Mouse (Mus musculus): Measurements from ENCODE around the gene Armc7. TPM values are rescaled to one million over a fixed set of nuclear protein-coding genes. Genes with fewer than 3 reads are reported as not detected.
A peak's percentile ranks its signal among the peaks of the same experiment; 100 is the strongest.
"Not testable (repeated sequence)": the region's sequence is repeated elsewhere in the genome, so short reads cannot be mapped to it uniquely, and the experiment has no call there.

Gene Armc7
- polyA plus RNA-seq, 1 experiment from 2014 or later = 16.8 TPM

DNA sequence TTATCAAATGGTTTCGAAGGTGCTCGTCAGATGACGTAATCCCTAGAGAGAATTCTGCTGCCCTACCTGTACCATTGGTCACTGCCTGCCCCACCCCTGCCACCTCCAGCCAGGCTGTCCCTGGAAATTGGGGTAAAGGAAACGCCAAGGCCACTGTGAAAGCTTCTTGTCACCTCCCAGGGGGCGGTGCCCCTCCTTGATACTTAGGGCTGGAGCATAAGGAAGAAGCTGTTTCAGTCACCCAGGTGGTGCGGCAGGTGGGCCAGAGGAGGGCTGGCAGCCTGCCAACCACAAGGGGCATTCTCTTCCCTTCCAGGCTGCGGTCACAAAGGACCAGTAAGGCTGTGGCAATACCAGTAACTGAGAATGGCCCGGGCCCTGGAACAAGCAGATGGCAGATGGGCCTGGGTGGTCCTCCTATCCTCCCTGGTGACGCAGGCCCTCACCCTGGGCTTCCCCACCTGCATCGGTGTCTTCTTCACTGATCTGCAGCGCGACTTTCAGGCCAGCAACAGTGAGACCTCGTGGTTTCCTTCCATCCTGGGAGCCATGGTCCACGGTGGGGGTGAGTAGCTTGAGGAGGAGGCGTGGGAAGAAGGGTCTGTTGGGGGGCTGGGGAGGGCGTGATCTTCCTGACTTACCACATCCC, 13.1 kb upstream of the Armc7 start, which contains the start of gene Slc16a5:
Gene Slc16a5 (plus strand): TSS at position 232 of the 649 bp plus-strand sequence.
- Histone ChIP-seq H3K4me2 (ENCODE audit: low read length) (no peak within 1 kb of the TSS), H3K36me3 (ENCODE audit: control insufficient read depth, insufficient read depth, low read length) (no peaks in the 10 kb centered on the region), H3K9me3 (ENCODE audit: control insufficient read depth, low read length) (no peaks in the 10 kb centered on the region), H3K27ac (ENCODE audit: low read depth, low read length) (no peak within 1 kb of the TSS), H3K4me1 (ENCODE audit: control insufficient read depth, insufficient read depth, low read depth, low read length) (no peaks in the 10 kb centered on the region), H3K9ac (ENCODE audit: low read depth, low read length) (no peak within 1 kb of the TSS), H3K4me3 (ENCODE audit: low read length) (no peak within 1 kb of the TSS), H3K27me3 (replicated peaks; ENCODE audit: control insufficient read depth, insufficient read depth, low read length) (no peaks in the 10 kb centered on the region)
- WGBS = 72% methylated on average over 16 of the region's 16 CpGs
- ATAC-seq = no peak

DNA sequence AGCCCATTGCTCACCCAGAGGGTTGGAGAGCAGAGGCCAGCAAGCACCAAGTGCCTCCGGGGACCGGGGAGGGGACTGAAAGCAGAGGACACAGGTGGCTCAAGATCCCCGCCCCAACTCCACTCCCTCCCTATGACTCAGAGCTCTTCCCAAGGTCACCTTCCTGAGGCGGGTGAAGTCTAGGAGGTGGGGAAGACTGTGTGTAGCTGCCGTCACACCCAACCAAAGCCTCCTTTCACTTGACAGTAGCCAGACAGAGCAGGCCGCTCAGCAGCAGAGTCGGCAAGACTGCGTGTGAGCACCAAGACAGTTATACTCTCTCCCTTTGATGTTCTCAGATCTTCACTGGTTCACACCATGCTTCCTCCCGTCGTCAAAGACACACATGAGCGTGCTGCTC, 12.1 kb upstream of the Armc7 start:
- Histone ChIP-seq H3K36me3 (ENCODE audit: control insufficient read depth, insufficient read depth, low read length) (no peaks in the 10 kb centered on the region), H3K9me3 (ENCODE audit: control insufficient read depth, low read length) (no peaks in the 10 kb centered on the region), H3K4me2 (ENCODE audit: low read length) (no peak overlapping the region), H3K27me3 (replicated peaks; ENCODE audit: control insufficient read depth, insufficient read depth, low read length) (no peaks in the 10 kb centered on the region), H3K9ac (ENCODE audit: low read depth, low read length) (no peak overlapping the region), H3K4me3 (ENCODE audit: low read length) (no peak overlapping the region), H3K27ac (ENCODE audit: low read depth, low read length) (no peak overlapping the region), H3K4me1 (ENCODE audit: control insufficient read depth, insufficient read depth, low read depth, low read length) (no peaks in the 10 kb centered on the region)
- ATAC-seq = no peak
- 84% methylated on average over 11 of the region's 11 CpGs for WGBS

DNA sequence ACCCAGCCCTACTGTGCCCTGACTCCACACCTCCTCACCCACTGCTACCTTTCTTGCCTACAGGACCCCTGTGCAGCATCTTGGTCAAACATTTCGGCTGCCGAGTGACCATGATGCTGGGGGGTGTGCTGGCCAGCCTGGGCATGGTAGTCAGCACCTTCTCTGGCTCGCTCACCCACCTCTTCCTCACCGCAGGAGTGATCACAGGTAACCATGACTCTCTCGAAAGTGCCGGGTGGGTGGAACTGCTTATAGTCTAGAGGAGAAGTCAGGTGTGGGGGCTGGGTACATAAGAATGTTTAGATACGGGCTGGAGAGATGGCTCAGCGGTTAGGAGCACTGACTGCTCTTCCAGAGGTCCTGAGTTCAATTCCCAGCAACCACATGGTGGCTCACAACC, 10.6 kb upstream of the Armc7 start:
- Histone ChIP-seq H3K4me3 (ENCODE audit: low read length) (no peak overlapping the region), H3K36me3 (ENCODE audit: control insufficient read depth, insufficient read depth, low read length) (no peaks in the 10 kb centered on the region), H3K4me2 (ENCODE audit: low read length) (no peak overlapping the region), H3K27ac (ENCODE audit: low read depth, low read length) (no peak overlapping the region), H3K4me1 (ENCODE audit: control insufficient read depth, insufficient read depth, low read depth, low read length) (no peaks in the 10 kb centered on the region), H3K9ac (ENCODE audit: low read depth, low read length) (no peak overlapping the region), H3K27me3 (replicated peaks; ENCODE audit: control insufficient read depth, insufficient read depth, low read length) (no peaks in the 10 kb centered on the region), H3K9me3 (ENCODE audit: control insufficient read depth, low read length) (no peaks in the 10 kb centered on the region)
- ATAC-seq = no peak
- WGBS = 90% methylated on average over 8 of the region's 8 CpGs

- Histone ChIP-seq H3K27ac (ENCODE audit: low read depth, low read length) (no peak overlapping the region), H3K9me3 (ENCODE audit: control insufficient read depth, low read length) (no peaks in the 10 kb centered on the region), H3K4me2 (ENCODE audit: low read length) (no peak overlapping the region), H3K4me3 (ENCODE audit: low read length) (no peak overlapping the region), H3K36me3 (ENCODE audit: control insufficient read depth, insufficient read depth, low read length) (no peaks in the 10 kb centered on the region), H3K4me1 (ENCODE audit: control insufficient read depth, insufficient read depth, low read depth, low read length) (no peaks in the 10 kb centered on the region), H3K27me3 (replicated peaks; ENCODE audit: control insufficient read depth, insufficient read depth, low read length) (no peaks in the 10 kb centered on the region), H3K9ac (ENCODE audit: low read depth, low read length) (no peak overlapping the region)
- ATAC-seq = no peak
- WGBS = 42% methylated on average over 4 of the region's 4 CpGs
Measured at GRCm38 (mm10) chr11:115467217-115467618, 8.2 kb upstream of the Armc7 start.

DNA sequence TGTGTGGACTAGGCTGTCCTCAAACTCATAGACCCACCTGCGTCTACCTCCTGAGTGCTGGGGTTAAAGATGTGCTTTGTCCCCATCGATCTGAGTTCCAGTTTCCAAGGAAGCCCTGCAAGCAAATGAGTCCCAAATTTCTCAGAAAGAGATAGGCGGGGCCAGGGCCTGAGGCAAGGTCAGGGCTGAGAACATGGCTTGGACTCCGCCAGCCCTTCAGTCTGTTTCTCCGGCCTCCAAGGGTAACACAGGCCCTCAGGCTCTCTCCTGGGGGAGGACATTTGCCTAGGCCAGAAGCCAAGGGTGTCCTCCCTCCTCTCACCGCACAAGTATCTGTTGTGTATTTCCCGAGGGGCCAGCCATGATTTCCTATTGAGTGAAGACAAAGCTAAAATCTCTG, 3.3 kb upstream of the Armc7 start:
- ATAC-seq = no peak
- WGBS = 81% methylated on average over 7 of the region's 7 CpGs
- Histone ChIP-seq H3K4me1 (ENCODE audit: control insufficient read depth, insufficient read depth, low read depth, low read length) (peaks cover 22% of the 10 kb centered on the region), H3K9ac (ENCODE audit: low read depth, low read length) (no peak overlapping the region), H3K27me3 (replicated peaks; ENCODE audit: control insufficient read depth, insufficient read depth, low read length) (no peaks in the 10 kb centered on the region), H3K27ac (ENCODE audit: low read depth, low read length) (no peak overlapping the region), H3K36me3 (ENCODE audit: control insufficient read depth, insufficient read depth, low read length) (no peaks in the 10 kb centered on the region), H3K4me3 (ENCODE audit: low read length) (no peak overlapping the region), H3K9me3 (ENCODE audit: control insufficient read depth, low read length) (no peaks in the 10 kb centered on the region), H3K4me2 (ENCODE audit: low read length) (no peak overlapping the region)

GRCm38 (mm10) chr11:115473626-115474275, 1.7 kb upstream of the Armc7 start:
- Histone ChIP-seq H3K4me3 (ENCODE audit: low read length) (no peak overlapping the region), H3K36me3 (ENCODE audit: control insufficient read depth, insufficient read depth, low read length) (no peaks in the 10 kb centered on the region), H3K4me2 (ENCODE audit: low read length) (peak overlapping the region; percentile 29), H3K27ac (ENCODE audit: low read depth, low read length) (peak overlapping the region; percentile 27; the same call in 1 of the 2 replicates), H3K9ac (ENCODE audit: low read depth, low read length) (peak overlapping the region; percentile 18; the same call in 1 of the 2 replicates), H3K9me3 (ENCODE audit: control insufficient read depth, low read length) (no peaks in the 10 kb centered on the region), H3K27me3 (replicated peaks; ENCODE audit: control insufficient read depth, insufficient read depth, low read length) (no peaks in the 10 kb centered on the region), H3K4me1 (ENCODE audit: control insufficient read depth, insufficient read depth, low read depth, low read length) (peaks cover 25% of the 10 kb centered on the region)
- WGBS = 19% methylated on average over 15 of the region's 15 CpGs
- ATAC-seq = peak; percentile 60

GRCm38 (mm10) chr11:115475758-115476237, 331 bp downstream of the Armc7 start:
- Histone ChIP-seq H3K27me3 (replicated peaks; ENCODE audit: control insufficient read depth, insufficient read depth, low read length) (no peaks in the 10 kb centered on the region), H3K9me3 (ENCODE audit: control insufficient read depth, low read length) (no peaks in the 10 kb centered on the region), H3K27ac (ENCODE audit: low read depth, low read length) (peak overlapping the region; percentile 86), H3K4me2 (ENCODE audit: low read length) (peak overlapping the region; percentile 75), H3K4me1 (ENCODE audit: control insufficient read depth, insufficient read depth, low read depth, low read length) (peaks cover 25% of the 10 kb centered on the region), H3K36me3 (ENCODE audit: control insufficient read depth, insufficient read depth, low read length) (no peaks in the 10 kb centered on the region), H3K4me3 (ENCODE audit: low read length) (peak overlapping the region; percentile 80), H3K9ac (ENCODE audit: low read depth, low read length) (peak overlapping the region; percentile 78)
- ATAC-seq = peak; percentile 60
- WGBS = 4% methylated on average over 28 of the region's 28 CpGs

- not testable (repeated sequence) for H3K9me3 ChIP-seq (ENCODE audit: control insufficient read depth, low read length); H3K36me3 ChIP-seq (ENCODE audit: control insufficient read depth, insufficient read depth, low read length); H3K27ac ChIP-seq (ENCODE audit: low read depth, low read length); H3K27me3 ChIP-seq (replicated peaks; ENCODE audit: control insufficient read depth, insufficient read depth, low read length); H3K9ac ChIP-seq (ENCODE audit: low read depth, low read length); ATAC-seq
- WGBS = 82% methylated on average over 4 of the region's 4 CpGs
- Histone ChIP-seq H3K4me1 (ENCODE audit: control insufficient read depth, insufficient read depth, low read depth, low read length) (peaks cover 25% of the 10 kb centered on the region), H3K4me2 (ENCODE audit: low read length) (peak overlapping the region; percentile 75), H3K4me3 (ENCODE audit: low read length) (peak overlapping the region; percentile 80)
Measured at GRCm38 (mm10) chr11:115476630-115477029, 1.2 kb downstream of the Armc7 start.

DNA sequence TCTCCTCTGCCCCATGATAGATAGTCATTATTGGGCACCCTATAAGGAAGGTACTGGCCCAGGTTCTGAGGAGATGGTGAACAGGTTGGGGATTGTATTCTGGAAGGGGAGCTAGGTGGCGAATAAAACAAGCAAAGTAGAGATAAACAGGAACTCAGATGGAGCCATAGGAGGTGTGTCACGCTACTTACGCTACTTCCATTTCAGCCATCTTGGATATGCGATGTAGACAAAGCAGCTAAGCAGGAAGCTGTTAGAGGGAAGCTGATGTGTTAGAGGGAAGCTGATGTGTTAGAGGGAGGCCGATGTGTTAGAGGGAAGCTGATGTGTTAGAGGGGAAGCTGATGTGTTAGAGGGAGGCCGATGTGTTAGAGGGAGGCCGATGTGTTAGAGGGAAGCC, 1.9 kb downstream of the Armc7 start:
- H3K9me3 ChIP-seq (ENCODE audit: control insufficient read depth, low read length); H3K27me3 ChIP-seq (replicated peaks; ENCODE audit: control insufficient read depth, insufficient read depth, low read length); H3K27ac ChIP-seq (ENCODE audit: low read depth, low read length); H3K4me3 ChIP-seq (ENCODE audit: low read length); H3K36me3 ChIP-seq (ENCODE audit: control insufficient read depth, insufficient read depth, low read length); ATAC-seq; H3K4me2 ChIP-seq (ENCODE audit: low read length): not testable (repeated sequence)
- H3K9ac ChIP-seq (ENCODE audit: low read depth, low read length) = 0 out of 2 replicates have a peak overlapping the region, but pooled peaks have one; percentile 8
- whole genome bisulfite sequencing = 90% methylated on average over 7 of the region's 7 CpGs
- peaks cover 25% of the 10 kb centered on the region for H3K4me1 ChIP-seq (ENCODE audit: control insufficient read depth, insufficient read depth, low read depth, low read length)
